Mouse (Mus musculus): ENCODE data around the gene Setd7. TPM values are rescaled to one million over a fixed set of nuclear protein-coding genes. Genes with fewer than 3 reads are reported as not detected.
A peak's percentile ranks its signal among the peaks of the same experiment; 100 is the strongest.

Setd7 gene
- total and polyA plus RNA-seq, 3 experiments, result 16.6 to 34.3 (median 23.6) TPM

DNA sequence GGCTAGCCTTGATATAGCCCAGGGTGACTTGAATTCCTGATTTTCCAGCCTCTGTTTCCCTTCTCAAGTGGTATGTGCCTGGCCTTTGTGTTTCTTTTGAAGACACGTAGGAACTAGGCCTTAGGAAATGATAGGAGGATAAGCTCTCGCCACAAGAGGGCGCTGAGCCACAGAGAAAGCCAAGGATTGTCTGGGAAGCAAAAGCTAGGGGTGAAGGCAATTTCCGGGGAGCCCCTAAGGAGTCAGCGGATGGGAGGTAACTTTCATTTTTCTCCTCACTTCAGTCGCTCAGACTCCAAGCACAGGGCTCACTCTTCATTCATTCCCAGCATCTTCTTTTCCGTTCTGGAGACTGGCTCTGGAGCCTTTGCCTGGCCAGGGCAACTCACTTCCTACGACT is 49.8 kb downstream of the Setd7 start (continued):
- TF ChIP-seq USF1 (IDR thresholded peaks at IDR 0.05; ENCODE audit: low read depth, low read length), result no peak
- TF ChIP-seq NRF1 (IDR thresholded peaks at IDR 0.05; ENCODE audit: low read depth, low read length), result no peak
- TF ChIP-seq IRF4 (IDR thresholded peaks at IDR 0.05; ENCODE audit: low read depth, low read length), result 0 out of 2 replicates have a peak, but pooled peaks have one; percentile 26
- no peak for TF ChIP-seq TCF12 (IDR thresholded peaks at IDR 0.05; ENCODE audit: low read depth, low read length)
- no peak for TF ChIP-seq PAX5 (IDR thresholded peaks at IDR 0.05; ENCODE audit: low read length)
- no peak for TF ChIP-seq SIN3A (IDR thresholded peaks at IDR 0.05; ENCODE audit: low read length)
- peak; percentile 57 for TF ChIP-seq ELF1 (IDR thresholded peaks at IDR 0.05; ENCODE audit: low read depth, low read length)
- TF ChIP-seq CTCF (conservative IDR thresholded peaks at IDR 0.05 in 1 of 2, IDR thresholded peaks at IDR 0.05 in 1 of 2; ENCODE audit: low read depth in 2 of 2, low read length in 2 of 2), result peak; percentile 69 to 91
- TF ChIP-seq ZMIZ1 (IDR thresholded peaks at IDR 0.05; ENCODE audit: low read depth, low read length), result no peak

DNA sequence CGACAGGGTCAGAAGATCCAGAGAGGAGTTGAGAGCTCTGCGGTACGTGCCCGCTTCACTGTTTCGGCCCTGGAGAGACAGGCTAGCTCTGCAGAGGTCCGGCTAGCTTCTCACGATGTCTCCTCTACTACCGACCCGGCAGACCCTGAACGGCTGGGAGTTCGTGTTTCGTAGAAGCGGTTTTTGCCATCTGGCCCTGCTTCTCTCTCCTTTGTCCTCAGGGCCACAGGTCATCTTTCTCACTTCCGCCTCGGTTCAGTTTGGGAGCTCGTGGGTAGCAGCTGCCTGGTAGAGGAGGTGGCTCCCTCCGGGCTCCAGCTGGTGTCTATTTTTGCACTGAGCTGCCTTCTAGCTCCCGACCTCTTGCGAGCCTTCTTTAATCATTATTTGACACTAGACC is 55.2 kb downstream of the Setd7 start:
- no peaks in the 10 kb centered on the region for H3K36me3 ChIP-seq (replicated peaks in 1 of 2; ENCODE audit: control insufficient read depth in 1 of 2, insufficient read depth in 1 of 2, low read length in 1 of 2)
- in situ Hi-C loops (cut with MboI; ENCODE audit: low pct_ligation_motif_present, low pct_unique_long_range_greater_than_20kb, low sequenced_read_pairs) (no loop called here), dilution Hi-C loops (cut with MboI; ENCODE audit: extremely low pct_ligation_motif_present, extremely low pct_unique_long_range_greater_than_20kb, low sequenced_read_pairs) (no loop called here)
- TF ChIP-seq ELF1 (IDR thresholded peaks at IDR 0.05; ENCODE audit: low read depth, low read length) (peak; percentile 77), EP300 (IDR thresholded peaks at IDR 0.05; ENCODE audit: low read length) (peak; percentile 82), RCOR1 (conservative IDR thresholded peaks at IDR 0.05; ENCODE audit: low read depth, low read length) (no peak), MAZ (IDR thresholded peaks at IDR 0.05; ENCODE audit: low read depth, low read length) (no peak; the same call in 1 of the 2 replicates), MXI1 (IDR thresholded peaks at IDR 0.05; ENCODE audit: low read depth, low read length) (peak; percentile 67; the same call in 1 of the 2 replicates), POLR2A (IDR thresholded peaks at IDR 0.05; ENCODE audit: low read depth, low read length) (peak; percentile 48; the same call in 1 of the 2 replicates), BHLHE40 (IDR thresholded peaks at IDR 0.05; ENCODE audit: low read depth, low read length) (peak; percentile 70), TCF12 (IDR thresholded peaks at IDR 0.05; ENCODE audit: low read depth, low read length) (peak; percentile 89), GABPA (IDR thresholded peaks at IDR 0.05; ENCODE audit: insufficient replicate concordance, low read depth, low read length) (no peak), USF1 (IDR thresholded peaks at IDR 0.05; ENCODE audit: low read depth, low read length) (no peak), MAFK (IDR thresholded peaks at IDR 0.05; ENCODE audit: insufficient replicate concordance, low read length) (no peak), CHD2 (IDR thresholded peaks at IDR 0.05; ENCODE audit: low read length) (no peak; the same call in 1 of the 2 replicates), SIN3A (IDR thresholded peaks at IDR 0.05; ENCODE audit: low read length) (peak; percentile 89; the same call in 1 of the 2 replicates), MEF2A (IDR thresholded peaks at IDR 0.05; ENCODE audit: borderline replicate concordance, low read depth, low read length) (peak; percentile 95), NELFE (IDR thresholded peaks at IDR 0.05; ENCODE audit: low read depth, low read length) (0 out of 2 replicates have a peak, but pooled peaks have one; percentile 40), UBTF (IDR thresholded peaks at IDR 0.05; ENCODE audit: low read depth, low read length) (peak; percentile 75; the same call in 1 of the 2 replicates), MYC (IDR thresholded peaks at IDR 0.05; ENCODE audit: low read depth, low read length) (0 out of 2 replicates have a peak, but pooled peaks have one; percentile 41), ETS1 (conservative IDR thresholded peaks at IDR 0.05; ENCODE audit: low read depth, low read length) (peak; percentile 84), IRF4 (IDR thresholded peaks at IDR 0.05; ENCODE audit: low read depth, low read length) (peak; percentile 86), MAX (IDR thresholded peaks at IDR 0.05; ENCODE audit: low read length) (peak; percentile 39; the same call in 1 of the 2 replicates)
- no peaks in the 10 kb centered on the region for H3K27me3 ChIP-seq (replicated peaks)
- H3K9ac ChIP-seq (ENCODE audit: insufficient read depth, low read depth), result no peak overlapping the region
- H3K4me3 ChIP-seq (replicated peaks in 1 of 3; ENCODE audit: low read depth in 2 of 3, low read length in 2 of 3, poor library complexity in 1 of 3), result peak overlapping the region in 1 of 3 experiments; percentile 12
- H3K79me2 ChIP-seq (replicated peaks; ENCODE audit: control insufficient read depth, extremely low read depth, insufficient read depth, poor library complexity, severe bottlenecking), result no peaks in the 10 kb centered on the region
- no peaks in the 10 kb centered on the region for H3K9me3 ChIP-seq (replicated peaks; ENCODE audit: low read length)
- peaks cover 0 to 15% of the 10 kb centered on the region in 2 experiments; a peak in 2 of 4 replicates for H3K4me1 ChIP-seq (ENCODE audit: control insufficient read depth in 1 of 2, insufficient read depth in 2 of 2)
- peak overlapping the region; percentile 41 for H3K27ac ChIP-seq (ENCODE audit: insufficient read depth, low read depth)
- peak; percentile 79 for DNase-seq (ENCODE audit: extremely low read depth)
- H3K4me2 ChIP-seq (ENCODE audit: insufficient read depth, low read depth, poor library complexity, severe bottlenecking), result peak overlapping the region; percentile 69; the same call in 1 of the 2 replicates

All from CH12.LX (cell line).